Mouse (Mus musculus) frontal cortex, adult 2 months (tissue): ENCODE measurements at regions not wholly inside any gene's neighbourhood (a gene's known extent, or its start where the extent isn't known, plus 50 kb on each side); places are given as distances from the start of the nearest gene placed in this dataset.

Experiments
- DNase-seq, 2 experiments: peaks; one replicate each; pipeline ENCODE4 v3.0.0; 2022; ENCODE audit warnings: low spot score in 1 of 2; ENCODE audit errors: extremely low spot score in 1 of 2

DNA sequence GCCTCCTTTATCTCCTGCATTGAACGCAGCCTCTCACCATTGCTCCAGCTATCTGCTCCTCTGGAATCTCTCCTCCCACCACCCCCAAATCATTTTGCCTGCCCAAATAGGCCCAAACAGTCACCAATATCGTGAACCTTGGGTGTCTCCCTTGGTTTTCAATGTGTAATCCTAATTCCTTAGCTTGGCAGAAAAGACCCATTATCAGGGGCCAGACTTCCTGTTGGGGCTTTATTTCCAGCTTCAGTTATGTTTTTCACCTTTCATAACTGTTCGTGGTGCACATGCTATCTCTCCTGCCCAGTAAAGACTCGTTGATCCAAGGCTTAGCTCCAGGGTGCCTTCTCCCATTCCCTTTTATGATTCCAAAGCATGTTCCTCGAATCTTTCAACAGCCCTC is 142.4 kb upstream of the Eya4 start:
- no peak for DNase-seq

DNA sequence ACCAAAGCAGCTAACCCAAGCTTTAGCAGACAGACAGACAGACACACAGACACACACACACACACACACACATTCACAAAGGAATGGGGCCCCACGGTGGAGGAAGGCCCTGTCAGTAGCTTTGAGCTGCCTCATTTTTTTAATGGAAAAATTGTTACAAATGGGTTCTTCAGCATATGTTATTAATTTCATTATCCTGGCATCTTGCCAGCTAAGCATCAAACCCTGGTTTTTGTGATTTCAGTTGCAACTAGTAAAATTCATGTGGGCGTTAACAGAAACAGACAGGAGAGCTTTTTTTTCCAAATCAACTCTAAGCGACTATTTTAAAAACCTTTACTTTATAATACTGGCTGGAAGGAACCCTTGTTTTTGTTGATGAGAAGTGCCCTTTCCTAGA is 138.4 kb upstream of the Eya4 start:
- no peak for DNase-seq

DNA sequence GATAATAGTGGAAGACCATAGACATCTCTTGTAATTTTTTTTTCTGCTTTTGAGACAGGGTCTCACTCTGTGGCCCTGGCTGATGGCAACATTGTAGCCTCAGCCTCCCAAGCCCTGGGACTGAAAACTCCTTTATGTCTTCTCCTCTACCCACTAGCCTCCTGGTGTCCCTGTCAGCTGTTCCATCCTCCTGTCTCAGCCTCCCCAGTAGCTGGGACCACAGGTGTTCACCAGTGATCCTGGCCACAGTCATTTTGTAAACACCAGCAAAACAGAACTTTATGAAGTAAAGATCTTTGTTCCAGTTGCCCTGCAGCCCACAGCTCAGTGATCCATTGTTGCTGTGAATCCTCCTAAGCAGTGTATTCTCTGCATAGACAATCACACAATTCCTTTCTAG is 129.9 kb upstream of the Eya4 start:
- no peak for DNase-seq

DNA sequence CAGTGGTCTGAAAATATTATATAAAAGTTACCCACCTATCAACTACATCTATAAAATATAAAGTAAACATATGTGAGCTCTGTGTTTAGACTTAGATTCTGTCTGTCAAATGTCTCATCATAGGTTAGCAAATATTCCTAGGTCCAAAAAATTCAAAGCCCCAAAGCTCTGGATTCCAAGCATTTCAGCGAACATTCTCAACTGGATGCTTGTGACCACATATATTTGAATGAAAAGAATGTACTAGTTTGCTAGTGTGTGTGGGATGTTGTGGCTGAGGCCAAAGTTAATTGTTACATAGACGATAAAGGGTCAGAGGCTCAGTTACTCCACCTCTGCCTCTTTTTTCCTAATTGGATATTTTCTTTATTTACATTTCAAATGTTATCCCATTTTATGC is 128.3 kb upstream of the Eya4 start:
- DNase-seq = no peak

DNA sequence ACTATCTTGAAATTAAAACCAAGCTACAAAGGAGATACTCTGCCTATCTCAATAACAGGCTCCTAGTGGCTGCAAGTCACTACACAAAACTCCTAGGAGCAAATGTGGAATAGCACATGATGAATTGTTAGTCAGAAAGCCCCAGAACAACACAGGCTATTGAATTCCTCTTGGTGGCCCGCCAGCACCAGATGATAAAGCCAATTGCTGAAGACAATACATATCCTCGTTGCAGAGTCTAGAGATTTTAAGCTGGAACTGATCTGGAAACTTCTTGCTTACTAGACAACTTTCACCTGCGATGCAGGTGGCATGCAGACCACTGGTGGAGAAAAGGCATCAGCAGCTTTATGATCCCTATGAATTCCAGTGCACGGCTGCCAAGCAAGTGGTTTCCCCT is 126.5 kb upstream of the Eya4 start:
- peak in 1 of 2 experiments; percentile 21 for DNase-seq

DNA sequence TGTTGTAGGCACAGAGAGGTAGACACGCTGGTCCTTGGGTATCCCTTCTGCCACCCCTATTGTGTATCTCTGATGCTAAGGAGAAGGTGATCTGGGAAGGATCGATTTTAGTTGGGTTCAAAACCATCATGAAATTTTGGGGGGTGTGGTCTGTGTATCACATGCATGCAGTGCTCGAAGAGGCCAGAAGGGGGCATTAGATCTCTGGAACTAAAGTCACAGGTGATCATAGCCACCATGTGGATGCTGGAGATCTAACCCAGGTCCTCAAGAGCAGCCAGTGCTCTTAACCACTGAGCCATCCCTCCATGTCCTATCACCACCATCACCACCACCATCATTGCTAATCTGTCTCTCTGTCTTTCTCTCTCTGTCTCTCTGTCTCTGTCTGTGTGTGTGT is 100.4 kb upstream of the Eya4 start:
- no peak for DNase-seq

DNA sequence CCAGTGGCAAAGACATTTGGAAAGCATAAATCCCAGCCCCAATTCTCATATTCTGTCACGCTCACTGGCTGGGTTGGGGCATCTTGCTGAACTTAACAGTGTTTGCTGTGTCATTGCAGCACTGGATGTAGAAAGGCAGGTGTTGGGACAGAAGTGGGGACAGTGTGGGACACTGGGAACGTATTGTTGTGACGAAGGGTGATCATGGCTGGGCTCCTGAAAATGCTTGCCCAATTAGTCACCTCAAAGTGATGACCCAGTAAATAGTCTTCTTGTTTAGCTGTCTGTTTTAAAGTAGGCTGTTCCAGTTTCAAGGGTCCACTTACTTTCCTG is 100.0 kb upstream of the Eya4 start:
- DNase-seq = no peak

DNA sequence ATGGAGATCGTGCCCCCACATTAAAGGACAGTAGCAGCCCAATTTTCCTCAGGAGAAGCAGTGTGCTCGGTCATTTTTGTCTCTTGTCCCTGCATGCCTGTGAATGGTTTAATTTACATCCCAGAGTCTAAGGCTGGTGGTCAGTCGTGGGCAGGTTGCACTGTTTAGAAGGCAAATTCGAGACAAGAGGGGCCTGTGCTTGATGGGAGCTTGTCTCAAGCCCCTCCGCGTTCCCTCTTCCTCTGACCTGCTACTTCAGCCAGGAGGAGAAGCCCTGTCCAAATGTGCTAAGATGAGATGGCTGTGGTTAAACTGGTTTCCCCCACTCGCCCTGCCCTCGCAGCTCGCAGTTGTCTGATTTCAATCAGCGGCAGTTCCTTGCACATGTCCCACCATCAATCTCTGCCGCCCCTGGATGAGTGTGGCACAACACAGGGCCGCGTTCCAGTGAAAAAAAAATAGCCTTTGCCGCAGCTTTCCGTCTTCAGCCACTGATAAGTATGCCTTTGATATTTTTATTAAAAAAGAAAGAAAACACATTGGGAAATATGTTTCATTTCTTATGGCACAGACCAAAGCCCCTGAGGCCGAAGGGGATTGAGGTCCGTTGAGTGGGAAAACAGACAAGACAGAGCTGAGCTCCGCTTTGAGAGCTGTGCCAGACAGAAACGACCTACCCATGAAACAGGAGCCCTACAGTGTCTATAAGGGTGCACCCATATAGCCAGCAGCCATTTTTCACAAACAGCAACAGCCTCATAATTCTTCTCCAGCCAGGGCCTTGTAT is 99.5 kb upstream of the Eya4 start:
- DNase-seq = no peak

DNA sequence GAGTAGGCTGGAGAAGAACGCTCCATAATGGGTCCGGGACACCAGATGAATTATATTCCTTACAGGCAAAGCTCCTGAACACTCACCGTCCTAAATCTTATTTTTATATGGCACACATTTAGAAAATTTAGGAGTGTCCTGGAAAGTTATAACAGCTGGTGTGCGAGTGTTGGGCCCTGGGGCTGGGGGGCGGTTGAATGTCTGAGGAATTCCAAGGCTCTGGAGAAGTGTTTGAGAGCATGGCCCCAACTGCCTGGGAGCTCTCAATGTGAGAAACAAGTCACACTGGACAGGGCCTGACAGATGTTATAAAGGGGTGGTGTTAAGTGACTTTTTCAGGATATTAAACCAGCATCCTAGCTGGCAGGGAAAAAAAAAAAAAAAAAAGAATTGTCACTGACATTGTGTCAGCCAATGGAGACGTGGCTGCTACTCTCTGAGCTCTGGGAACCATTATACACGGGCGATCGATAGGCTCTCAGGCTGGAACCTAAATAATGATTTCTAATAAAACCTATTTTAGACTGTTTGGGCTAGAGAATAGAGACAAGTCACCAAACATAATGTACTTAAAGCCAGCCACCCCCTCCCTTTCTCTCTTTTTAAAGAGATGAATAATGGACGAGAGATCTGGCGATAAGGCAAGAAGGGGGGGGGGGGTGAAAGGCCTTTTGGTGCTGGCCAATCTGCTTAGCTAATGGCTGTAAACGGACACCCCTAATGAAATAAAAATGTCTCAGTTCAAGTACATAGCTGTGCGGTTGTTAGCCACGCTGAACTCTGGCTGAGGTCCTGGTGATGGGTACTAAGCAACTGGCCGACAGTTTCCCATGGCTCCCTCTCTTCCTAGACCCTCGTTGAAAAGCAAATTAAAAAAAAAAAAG is 98.6 kb upstream of the Eya4 start:
- no peak for DNase-seq

DNA sequence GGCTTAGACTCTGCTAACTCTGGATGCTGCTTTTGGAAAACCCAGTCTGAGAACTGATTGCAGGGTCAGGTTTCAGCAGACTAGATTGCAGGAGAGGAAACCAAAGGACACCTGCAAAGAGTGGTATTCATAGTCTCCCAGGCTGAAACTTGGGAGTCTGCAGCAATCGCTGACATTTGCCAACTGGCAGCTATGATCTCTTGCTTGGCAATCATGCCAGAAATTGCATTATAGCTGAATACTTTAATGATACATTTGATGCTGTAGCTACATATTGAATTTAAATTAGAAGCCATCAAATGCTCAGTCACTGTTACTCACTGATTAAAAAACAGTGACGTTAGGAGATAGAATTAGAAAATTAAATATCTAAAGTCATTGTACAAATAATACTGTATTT is 79.8 kb upstream of the Eya4 start:
- no peak for DNase-seq

DNA sequence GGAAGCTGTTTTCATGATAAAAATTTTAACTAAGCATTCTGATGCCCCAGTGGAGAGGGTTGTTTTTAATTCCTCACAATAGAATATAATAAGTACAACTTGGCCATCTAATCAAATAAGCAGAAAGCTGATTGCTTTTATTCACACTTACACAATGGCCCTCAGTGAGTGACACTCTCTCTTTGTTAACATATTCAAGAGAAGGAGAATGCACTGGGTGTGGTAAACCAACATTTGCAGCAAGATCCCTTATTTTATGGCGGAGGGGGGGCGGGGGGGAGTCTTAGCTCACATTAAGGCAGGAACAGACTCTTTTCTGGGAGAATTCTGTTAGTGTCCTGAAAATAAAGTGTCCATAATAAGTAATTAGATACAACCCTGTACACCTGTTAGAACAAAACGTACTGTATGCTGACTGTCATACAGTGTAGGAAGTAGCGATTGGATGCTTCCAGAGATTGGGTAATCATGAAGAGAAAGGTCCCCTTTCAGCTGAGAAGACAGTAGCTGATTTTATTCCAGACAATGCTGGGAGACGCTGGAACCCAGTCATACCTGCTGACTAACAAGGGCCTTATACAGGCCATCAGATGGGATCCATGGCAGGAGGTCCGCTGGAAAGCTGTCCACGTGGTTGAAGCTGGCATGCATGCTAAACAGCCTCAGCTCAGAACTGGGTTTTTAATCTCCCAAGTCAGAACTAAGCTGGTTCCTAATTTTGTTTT is 63.4 kb upstream of the Eya4 start:
- no peak for DNase-seq

DNA sequence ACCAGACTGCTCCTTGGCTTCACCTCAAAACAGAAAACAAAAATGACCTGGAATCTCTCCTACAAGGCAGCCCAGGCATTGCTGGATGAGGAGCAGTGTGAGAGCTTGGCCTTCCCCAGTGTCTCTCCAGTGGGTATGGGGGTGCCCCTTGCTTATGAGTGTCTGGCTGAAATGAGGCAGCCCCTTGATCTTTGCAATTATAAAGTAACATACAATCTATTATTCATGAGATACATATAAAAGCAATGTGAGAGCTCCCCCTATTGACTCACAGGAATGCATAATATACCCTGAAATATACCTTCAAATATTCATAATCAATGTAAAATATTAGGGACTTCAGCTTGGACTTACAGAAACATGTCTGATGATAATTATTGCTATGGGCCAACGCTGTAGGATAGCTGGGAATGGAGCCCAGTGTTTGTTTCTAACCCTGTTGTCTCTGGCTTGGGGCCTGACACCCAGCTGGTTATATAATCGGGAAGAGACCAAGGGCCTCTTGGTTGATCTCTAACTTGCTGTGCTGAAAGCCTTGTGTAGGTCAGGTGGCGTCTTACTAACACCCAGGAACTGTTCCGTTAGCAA is 52.9 kb upstream of the Eya4 start:
- DNase-seq = peak in 1 of 2 experiments; percentile 36
